Mouse (Mus musculus): ENCODE measurements at regions not wholly inside any gene's neighbourhood (a gene's known extent, or its start where the extent isn't known, plus 50 kb on each side); places are given as distances from the start of the nearest gene placed in this dataset.

GRCm38 (mm10) chr13:44172701-44173100, 388.1 kb downstream of the Cd83 start:
- TF ChIP-seq CTCF (IDR thresholded peaks at IDR 0.05; ENCODE audit: borderline replicate concordance, extremely low read depth, insufficient read depth, insufficient read length) (no peak), POLR2A (IDR thresholded peaks at IDR 0.05; ENCODE audit: borderline replicate concordance, extremely low read depth, insufficient read depth, insufficient read length, poor library complexity, severe bottlenecking) (no peak)
- DNase-seq (ENCODE audit: low read depth), result no peak

DNA sequence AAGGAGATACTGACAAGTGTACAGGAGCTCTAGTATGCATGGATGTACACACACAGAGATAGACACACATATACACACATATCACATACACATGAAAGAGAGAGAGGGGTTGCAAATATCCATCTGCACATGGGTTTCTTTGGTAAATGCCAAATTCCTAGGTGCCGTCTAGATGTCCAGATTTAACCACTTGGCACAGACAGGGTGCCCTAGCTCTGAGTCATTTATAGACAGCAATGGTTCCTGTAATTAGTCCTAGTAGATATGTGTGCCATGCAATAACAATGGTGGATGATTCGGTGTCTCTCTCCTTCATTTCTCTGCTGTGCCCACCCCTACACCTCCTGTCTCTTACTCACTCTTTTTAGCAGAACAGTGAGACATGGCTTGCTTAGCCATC, 389.7 kb downstream of the Cd83 start:
- TF ChIP-seq POLR2A (IDR thresholded peaks at IDR 0.05; ENCODE audit: borderline replicate concordance, extremely low read depth, insufficient read depth, insufficient read length, poor library complexity, severe bottlenecking), result no peak
- no peak for TF ChIP-seq CTCF (IDR thresholded peaks at IDR 0.05; ENCODE audit: borderline replicate concordance, extremely low read depth, insufficient read depth, insufficient read length)
- DNase-seq (ENCODE audit: low read depth), result no peak

- DNase-seq (ENCODE audit: low read depth), result no peak
- TF ChIP-seq CTCF (IDR thresholded peaks at IDR 0.05; ENCODE audit: borderline replicate concordance, extremely low read depth, insufficient read depth, insufficient read length) (no peak), POLR2A (IDR thresholded peaks at IDR 0.05; ENCODE audit: borderline replicate concordance, extremely low read depth, insufficient read depth, insufficient read length, poor library complexity, severe bottlenecking) (no peak)
These were observed 390.9 kb downstream of the Cd83 start for GRCm38 (mm10) chr13:44175300-44176036.

GRCm38 (mm10) chr13:44176121-44176520, 391.5 kb downstream of the Cd83 start:
- TF ChIP-seq CTCF (IDR thresholded peaks at IDR 0.05; ENCODE audit: borderline replicate concordance, extremely low read depth, insufficient read depth, insufficient read length), result no peak
- no peak for DNase-seq (ENCODE audit: low read depth)

- TF ChIP-seq CTCF (IDR thresholded peaks at IDR 0.05; ENCODE audit: borderline replicate concordance, extremely low read depth, insufficient read depth, insufficient read length) (no peak), POLR2A (IDR thresholded peaks at IDR 0.05; ENCODE audit: borderline replicate concordance, extremely low read depth, insufficient read depth, insufficient read length, poor library complexity, severe bottlenecking) (no peak)
- no peak for DNase-seq (ENCODE audit: low read depth)
These were observed 393.4 kb downstream of the Cd83 start for GRCm38 (mm10) chr13:44178006-44178405.

- DNase-seq (ENCODE audit: low read depth), result no peak
- TF ChIP-seq CTCF (IDR thresholded peaks at IDR 0.05; ENCODE audit: borderline replicate concordance, extremely low read depth, insufficient read depth, insufficient read length), result no peak
- TF ChIP-seq POLR2A (IDR thresholded peaks at IDR 0.05; ENCODE audit: borderline replicate concordance, extremely low read depth, insufficient read depth, insufficient read length, poor library complexity, severe bottlenecking), result no peak
These were observed 395.8 kb downstream of the Cd83 start for GRCm38 (mm10) chr13:44180384-44180783.

GRCm38 (mm10) chr13:44182544-44183191, 398.1 kb downstream of the Cd83 start:
- DNase-seq (ENCODE audit: low read depth), result peak; percentile 48
- TF ChIP-seq CTCF (IDR thresholded peaks at IDR 0.05; ENCODE audit: borderline replicate concordance, extremely low read depth, insufficient read depth, insufficient read length), result no peak
- no peak for TF ChIP-seq POLR2A (IDR thresholded peaks at IDR 0.05; ENCODE audit: borderline replicate concordance, extremely low read depth, insufficient read depth, insufficient read length, poor library complexity, severe bottlenecking)

GRCm38 (mm10) chr13:44195365-44195764, 410.8 kb downstream of the Cd83 start:
- no peak for TF ChIP-seq CTCF (IDR thresholded peaks at IDR 0.05; ENCODE audit: borderline replicate concordance, extremely low read depth, insufficient read depth, insufficient read length)
- TF ChIP-seq POLR2A (IDR thresholded peaks at IDR 0.05; ENCODE audit: borderline replicate concordance, extremely low read depth, insufficient read depth, insufficient read length, poor library complexity, severe bottlenecking), result no peak
- DNase-seq (ENCODE audit: low read depth), result no peak

DNA sequence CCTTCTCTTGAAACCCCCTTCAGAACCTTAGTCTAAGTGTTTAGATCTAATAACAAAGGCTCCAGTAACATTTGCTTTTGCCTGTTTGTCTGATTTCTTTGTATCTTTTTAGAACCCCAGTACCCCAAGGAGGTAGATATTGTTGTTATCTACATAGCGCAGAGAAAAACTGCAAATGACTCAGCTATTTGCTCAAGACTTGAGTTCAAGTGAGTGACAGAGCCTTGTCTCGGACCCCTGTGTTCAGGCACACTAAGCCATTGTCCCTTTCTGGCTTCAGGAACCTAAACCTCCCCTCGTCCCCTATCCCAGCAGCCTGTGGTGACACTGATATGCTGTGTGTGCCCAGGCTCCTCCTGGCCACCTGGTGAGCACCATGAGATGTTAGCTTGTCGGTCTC, 421.5 kb downstream of the Cd83 start:
- no peak for TF ChIP-seq POLR2A (IDR thresholded peaks at IDR 0.05; ENCODE audit: borderline replicate concordance, extremely low read depth, insufficient read depth, insufficient read length, poor library complexity, severe bottlenecking)
- TF ChIP-seq CTCF (IDR thresholded peaks at IDR 0.05; ENCODE audit: borderline replicate concordance, extremely low read depth, insufficient read depth, insufficient read length), result no peak
- DNase-seq (ENCODE audit: low read depth), result no peak

DNA sequence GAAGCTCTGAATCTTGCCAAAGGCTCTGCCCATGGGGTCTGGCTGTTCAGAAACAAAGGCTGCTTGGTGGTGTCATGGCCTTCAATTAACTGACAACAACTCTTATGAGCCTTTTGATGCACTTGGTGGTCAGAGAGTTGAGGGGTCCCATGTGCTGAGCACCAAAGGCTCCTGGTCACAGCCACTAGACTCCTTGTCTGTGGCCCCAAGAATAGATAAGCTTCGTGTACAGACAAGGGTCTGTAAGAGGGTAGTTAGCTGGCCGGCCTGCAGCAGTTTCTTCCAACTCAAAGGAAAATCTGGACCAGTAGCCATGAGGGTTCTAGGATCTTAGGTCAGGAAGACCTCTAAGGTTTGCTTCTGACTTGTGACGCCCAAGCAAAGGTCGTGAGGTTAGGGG, 421.9 kb downstream of the Cd83 start:
- no peak for TF ChIP-seq CTCF (IDR thresholded peaks at IDR 0.05; ENCODE audit: borderline replicate concordance, extremely low read depth, insufficient read depth, insufficient read length)
- DNase-seq (ENCODE audit: low read depth), result no peak

GRCm38 (mm10) chr13:44207400-44208005, 422.9 kb downstream of the Cd83 start:
- DNase-seq (ENCODE audit: low read depth), result no peak
- TF ChIP-seq POLR2A (IDR thresholded peaks at IDR 0.05; ENCODE audit: borderline replicate concordance, extremely low read depth, insufficient read depth, insufficient read length, poor library complexity, severe bottlenecking) (no peak), CTCF (IDR thresholded peaks at IDR 0.05; ENCODE audit: borderline replicate concordance, extremely low read depth, insufficient read depth, insufficient read length) (no peak)

DNA sequence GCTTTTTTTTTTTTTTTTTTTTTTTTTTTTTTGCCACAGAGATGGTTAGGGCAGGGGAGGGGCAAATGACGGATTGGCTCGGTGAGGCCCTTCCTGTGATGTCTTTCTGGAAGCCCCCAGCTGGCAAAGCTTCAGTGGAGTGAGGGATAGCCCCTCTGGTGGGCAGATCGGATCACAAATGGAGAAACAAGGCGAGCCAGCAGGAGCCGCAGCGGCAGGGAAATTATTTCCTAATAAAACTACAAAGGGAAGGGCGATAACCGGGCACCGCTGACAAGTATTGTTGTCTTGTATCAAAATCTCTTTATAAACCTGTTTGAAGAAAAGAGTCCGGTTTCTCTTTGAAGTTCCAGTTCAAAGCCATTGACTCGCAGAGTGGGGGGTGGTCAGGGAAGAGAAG, 424.5 kb downstream of the Cd83 start:
- DNase-seq (ENCODE audit: low read depth), result peak; percentile 61
- TF ChIP-seq POLR2A (IDR thresholded peaks at IDR 0.05; ENCODE audit: borderline replicate concordance, extremely low read depth, insufficient read depth, insufficient read length, poor library complexity, severe bottlenecking), result no peak
- no peak for TF ChIP-seq CTCF (IDR thresholded peaks at IDR 0.05; ENCODE audit: borderline replicate concordance, extremely low read depth, insufficient read depth, insufficient read length)

Measured in brain, embryonic 14.5 days (tissue).